Mouse (Mus musculus) midbrain, embryonic 11.5 days (tissue): ENCODE results near the gene Ifrd2. TPM values are rescaled to one million over a fixed set of nuclear protein-coding genes. Genes with fewer than 3 reads are reported as not detected.

Experiments
- ATAC-seq: fragments of 200-750 bp; cut with Nextera tagmentation; 2 replicates; pipeline ENCODE4 v1.8.0; 2017; ENCODE audit warnings: moderate TSS enrichment, moderate library complexity; ENCODE audit not compliant: low FRiP score
- DNase-seq: peaks from one replicate; pipeline ENCODE4 v3.0.0; 2015; ENCODE audit warnings: low spot score; ENCODE audit errors: missing footprints
- H3K27ac ChIP-seq: fragments of 300-500 bp; sonication (generic); 2 replicates; pipeline ENCODE4 v1.5.1; 2014; ENCODE audit warnings: low read depth, low read length
- H3K27me3 ChIP-seq: fragments of 300-500 bp; sonication (generic); 2 replicates; pipeline ENCODE4 v1.6.1; 2014; ENCODE audit warnings: mild to moderate bottlenecking, low read length, moderate library complexity, mixed read lengths; ENCODE audit not compliant: control insufficient read depth, insufficient read depth
- H3K36me3 ChIP-seq: fragments of 300-500 bp; sonication (generic); 2 replicates; pipeline ENCODE4 v1.6.1; 2014; ENCODE audit warnings: mild to moderate bottlenecking, low read length, moderate library complexity, mixed read lengths; ENCODE audit not compliant: control insufficient read depth, insufficient read depth
- H3K4me1 ChIP-seq: fragments of 300-500 bp; sonication (generic); 2 replicates; pipeline ENCODE4 v1.6.1; 2014; ENCODE audit warnings: low read length; ENCODE audit not compliant: control insufficient read depth, insufficient read depth
- H3K4me2 ChIP-seq: fragments of 300-500 bp; sonication (generic); 2 replicates; pipeline ENCODE4 v1.6.1; 2014; ENCODE audit warnings: mild to moderate bottlenecking, moderate library complexity
- H3K4me3 ChIP-seq: fragments of 300-500 bp; sonication (generic); 2 replicates; pipeline ENCODE4 v1.5.1; 2014; ENCODE audit warnings: low read depth, low read length
- H3K9ac ChIP-seq: fragments of 300-500 bp; sonication (generic); 2 replicates; pipeline ENCODE4 v1.6.1; 2014; ENCODE audit warnings: low read length
- H3K9me3 ChIP-seq: fragments of 300-500 bp; sonication (generic); 2 replicates; pipeline ENCODE4 v1.6.1; 2016; ENCODE audit warnings: low read length; ENCODE audit not compliant: control insufficient read depth
- WGBS: fragments of 180-500 bp; shearing (Covaris S2); extraction: QIAGEN DNeasy Blood & Tissue Kit; methylation state at CpG from one replicate; pipeline ENCODE4 v1.1.7; 2014; 5-methylcytosine and 5-hydroxymethylcytosine counted together
- polyA plus RNA-seq: library from polyadenylated mRNA; unstranded; fragments of >200 nt; fragmentation: Nextera tagmentation; extraction: Ambion mirVana; gene quantifications from 2 replicates; pipeline ENCODE4 v1.2.1, GENCODE M21; 2014

The Ifrd2 gene
- polyA plus RNA-seq, 1 experiment from 2014 or later: 28.2 TPM

DNA sequence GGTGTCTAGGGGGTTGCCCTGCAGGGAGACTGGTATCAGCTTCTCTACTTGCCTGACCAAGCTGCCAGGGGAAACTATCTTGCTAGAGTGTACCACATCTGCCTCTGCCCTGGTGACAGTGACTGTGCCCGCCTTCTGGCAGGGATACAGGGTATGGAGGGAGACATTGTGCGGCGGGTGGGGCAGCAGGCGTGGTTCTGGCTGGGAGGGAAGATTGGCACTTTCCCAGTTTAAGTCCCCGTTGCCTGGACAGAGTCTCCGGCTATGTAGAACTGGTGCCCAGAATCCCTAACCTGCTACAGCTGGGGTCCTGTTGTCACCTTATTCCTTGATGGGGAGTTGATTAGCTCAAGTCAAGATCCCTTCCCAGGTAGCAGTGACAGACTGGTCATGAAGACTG is 45.0 kb downstream of the Ifrd2 start:
- no peak for DNase-seq
- no peak for ATAC-seq
- WGBS: 28% methylated on average over 6 of the region's 6 CpGs
- Histone ChIP-seq H3K4me1 (peaks cover 74% of the 10 kb centered on the region), H3K9ac (peak overlapping the region; percentile 85), H3K27ac (peak overlapping the region; percentile 100), H3K36me3 (no peaks in the 10 kb centered on the region; the same call in 1 of the 2 replicates), H3K9me3 (no peaks in the 10 kb centered on the region), H3K4me2 (peak overlapping the region; percentile 97), H3K4me3 (peak overlapping the region; percentile 67), H3K27me3 (no peaks in the 10 kb centered on the region)

DNA sequence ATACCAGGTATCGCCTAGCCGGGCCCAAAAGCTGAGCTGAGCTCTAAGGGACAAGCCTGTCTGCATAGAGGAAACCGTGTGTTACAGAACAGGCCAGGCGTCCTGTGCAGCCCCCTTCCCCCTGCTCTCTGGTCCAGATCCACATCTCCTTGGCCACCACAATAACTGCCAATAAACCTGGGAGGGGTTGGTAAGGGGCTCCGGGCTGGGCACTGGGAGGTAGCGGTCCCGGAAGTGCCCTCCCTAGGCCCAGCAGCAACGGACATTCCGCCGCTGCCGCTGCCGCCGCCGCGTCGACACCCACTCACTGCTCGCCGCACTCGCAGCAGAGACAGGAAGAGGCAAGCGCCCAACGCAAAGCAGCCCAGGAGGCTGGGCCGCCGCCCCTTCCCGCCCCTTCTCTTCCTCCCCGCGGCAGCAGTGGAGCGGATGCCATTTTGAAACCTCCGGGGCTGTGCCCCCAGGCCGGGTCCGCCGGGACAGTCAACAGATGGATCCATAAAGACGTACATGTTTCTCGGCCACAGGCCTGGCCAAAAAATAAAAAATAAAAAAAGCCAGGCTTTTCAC is 45.7 kb downstream of the Ifrd2 start:
- H3K27ac ChIP-seq: peak overlapping the region; percentile 100
- H3K9ac ChIP-seq: peak overlapping the region; percentile 85
- no peaks in the 10 kb centered on the region for H3K27me3 ChIP-seq
- no peaks in the 10 kb centered on the region; the same call in 1 of the 2 replicates for H3K36me3 ChIP-seq
- no peaks in the 10 kb centered on the region for H3K9me3 ChIP-seq
- 2% methylated on average over 33 of the region's 33 CpGs for WGBS
- DNase-seq (peak; percentile 96), ATAC-seq (no peak)
- peak overlapping the region; percentile 67 for H3K4me3 ChIP-seq
- H3K4me2 ChIP-seq: peak overlapping the region; percentile 97
- peaks cover 71% of the 10 kb centered on the region for H3K4me1 ChIP-seq

DNA sequence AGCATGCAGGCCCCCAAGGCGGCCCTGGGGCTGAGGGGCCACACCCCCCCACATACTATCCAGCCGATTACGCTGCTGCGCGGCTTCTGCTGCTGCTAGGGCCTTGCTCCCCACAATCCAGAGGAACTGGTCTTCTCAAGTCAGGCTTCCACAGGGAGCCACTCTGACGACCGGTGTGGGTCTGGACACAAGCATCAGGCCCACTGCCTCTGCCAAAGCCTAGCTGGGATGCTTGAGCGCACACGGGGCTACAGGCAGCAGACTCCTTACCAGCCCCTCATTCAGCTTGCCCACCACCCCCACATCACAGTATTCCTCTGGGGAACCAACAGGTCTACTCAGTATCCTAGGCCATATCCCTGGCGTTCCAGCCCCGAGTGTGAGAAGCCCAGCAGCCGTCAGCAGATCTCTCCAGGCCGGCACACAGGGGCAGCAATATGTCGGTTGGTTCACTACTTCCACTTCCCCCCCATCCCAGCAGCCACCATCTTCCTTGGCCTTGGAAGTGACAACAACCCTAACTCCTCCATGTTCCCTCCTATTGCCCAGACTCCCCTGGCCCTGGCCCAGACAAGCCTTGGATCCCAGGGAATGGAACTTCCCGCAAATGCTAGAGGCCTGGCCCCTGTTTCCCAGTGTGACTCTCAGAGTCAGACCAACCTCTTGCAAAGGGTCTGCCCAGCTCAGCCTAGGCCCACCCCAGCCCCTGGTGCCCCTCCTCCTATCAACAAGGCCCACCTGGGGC is 46.4 kb downstream of the Ifrd2 start:
- Histone ChIP-seq H3K9me3 (no peaks in the 10 kb centered on the region), H3K4me3 (peak overlapping the region; percentile 67), H3K9ac (peak overlapping the region; percentile 85), H3K36me3 (no peaks in the 10 kb centered on the region; the same call in 1 of the 2 replicates), H3K27me3 (no peaks in the 10 kb centered on the region), H3K4me1 (peaks cover 65% of the 10 kb centered on the region), H3K27ac (peak overlapping the region; percentile 100), H3K4me2 (peak overlapping the region; percentile 97)
- ATAC-seq (no peak), DNase-seq (peak; percentile 95)
- under 1% methylated on average over 15 of the region's 15 CpGs for WGBS

DNA sequence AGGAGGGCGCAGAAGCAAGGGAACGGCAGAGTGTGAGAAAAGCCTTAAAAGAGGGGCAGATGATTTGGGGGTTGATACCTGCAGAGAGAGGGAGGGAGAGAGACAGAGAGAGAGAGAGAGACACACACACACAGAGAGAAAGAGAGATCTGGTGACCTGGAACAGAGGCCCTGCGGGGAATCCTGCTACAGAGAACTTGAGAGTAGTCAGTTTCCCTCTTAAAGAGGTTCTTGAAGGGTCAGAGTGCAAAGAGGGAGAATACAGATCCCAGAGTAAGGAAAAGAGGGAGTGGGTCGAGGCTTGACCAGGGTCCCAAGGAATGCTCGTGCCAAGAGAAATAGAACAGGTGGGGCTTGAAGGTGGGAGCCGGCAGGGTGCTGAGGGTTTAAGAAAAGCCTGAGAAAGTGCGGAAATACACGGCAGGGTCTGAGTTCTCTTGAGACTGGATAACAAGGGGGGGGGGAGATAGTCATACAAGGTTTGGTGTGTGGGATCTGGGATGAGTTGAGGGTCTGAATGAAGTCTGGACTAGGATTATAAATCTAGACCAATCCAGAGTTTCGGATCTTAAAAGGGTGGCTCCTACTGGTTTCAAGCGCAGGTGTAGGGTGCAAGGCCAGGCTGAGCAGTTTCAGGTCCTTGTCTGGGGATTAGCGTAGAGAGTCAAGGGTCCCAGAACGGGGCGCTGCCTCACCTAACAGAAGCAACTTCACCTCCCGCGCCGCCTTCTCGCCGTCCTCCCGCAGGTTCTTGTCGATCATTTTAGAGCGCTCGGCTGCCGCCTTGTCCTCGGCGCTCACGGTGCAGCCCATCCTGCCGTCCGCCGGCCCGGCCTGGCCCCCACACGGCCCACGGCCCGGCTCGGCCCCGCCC is 47.2 kb downstream of the Ifrd2 start:
- Histone ChIP-seq H3K4me2 (peak overlapping the region; percentile 97), H3K9ac (peak overlapping the region; percentile 85), H3K4me3 (peak overlapping the region; percentile 67), H3K27me3 (no peaks in the 10 kb centered on the region), H3K9me3 (no peaks in the 10 kb centered on the region), H3K4me1 (peaks cover 57% of the 10 kb centered on the region), H3K27ac (peak overlapping the region; percentile 100), H3K36me3 (no peaks in the 10 kb centered on the region; the same call in 1 of the 2 replicates)
- ATAC-seq: no peak
- WGBS: under 1% methylated on average over 35 of the region's 35 CpGs
- peak; percentile 93 for DNase-seq

DNA sequence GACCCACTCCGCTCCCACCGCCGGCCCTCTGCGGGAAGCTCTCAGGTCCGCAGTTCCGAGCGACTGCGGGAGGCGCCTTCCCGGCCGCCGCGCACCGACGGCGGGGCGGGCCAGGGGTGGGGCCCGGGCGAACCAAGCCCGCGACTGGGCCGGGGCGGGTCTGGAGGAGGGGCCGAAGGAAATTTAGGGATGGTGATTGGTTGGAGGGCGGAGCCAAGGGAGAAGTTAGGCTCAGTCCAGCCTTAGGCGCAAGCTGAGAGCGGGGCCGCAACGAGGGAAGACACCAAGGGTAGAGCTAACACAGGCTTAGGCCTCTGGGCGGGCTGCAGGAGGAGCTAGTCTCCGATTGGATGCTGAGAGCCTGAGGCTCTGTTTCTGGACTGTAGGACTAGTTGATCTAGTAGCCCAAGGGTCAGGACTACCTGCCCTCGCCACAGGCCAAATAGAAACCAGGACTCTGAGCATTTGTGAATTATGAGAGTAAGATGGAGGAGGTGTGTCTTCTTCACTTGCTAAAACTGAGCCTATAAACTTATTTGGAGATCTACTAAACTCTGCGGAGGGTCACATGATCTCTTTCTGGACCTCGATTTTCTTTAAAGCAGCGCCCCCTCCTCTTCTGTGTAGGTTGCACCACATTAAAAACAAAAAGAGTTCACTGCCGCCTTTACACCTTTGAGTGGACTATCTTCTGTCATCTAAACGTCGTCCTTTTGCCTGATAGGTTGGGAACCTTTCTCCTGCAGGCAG is 48.0 kb downstream of the Ifrd2 start, which contains the start of gene Gnai2:
Gene Gnai2, minus strand, starts transcription at position 89 of the 750 bp plus-strand sequence.
- 3% methylated on average over 38 of the region's 38 CpGs for WGBS
- Histone ChIP-seq H3K4me3 (peak within 1 kb of the TSS; percentile 67), H3K36me3 (no peaks in the 10 kb centered on the region), H3K9ac (peak within 1 kb of the TSS; percentile 85), H3K27ac (peak within 1 kb of the TSS; percentile 100), H3K4me2 (peak within 1 kb of the TSS; percentile 97), H3K4me1 (peaks cover 52% of the 10 kb centered on the region), H3K9me3 (no peaks in the 10 kb centered on the region), H3K27me3 (no peaks in the 10 kb centered on the region)
- DNase-seq: peak; percentile 98
- peak; percentile 86 for ATAC-seq

DNA sequence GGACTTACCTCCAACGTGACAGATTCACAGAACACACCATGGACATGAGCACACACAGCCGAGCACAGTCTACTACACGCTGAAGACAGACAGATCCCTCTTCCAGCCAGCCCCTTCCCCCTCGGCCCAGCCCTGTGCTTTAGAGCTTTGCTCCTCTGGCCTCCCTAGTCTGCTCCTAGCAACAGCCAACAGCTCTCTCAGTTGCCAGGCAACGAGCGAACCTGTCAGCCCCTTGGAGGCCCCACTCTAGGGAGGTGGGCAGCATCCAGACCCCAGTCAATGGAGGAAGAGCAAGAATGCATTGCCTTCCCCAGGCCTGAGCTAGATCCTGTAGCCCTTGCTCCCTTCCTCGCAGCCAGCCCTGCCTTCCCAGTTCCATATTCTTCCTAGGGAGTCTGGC is 49.6 kb downstream of the Ifrd2 start:
- DNase-seq (peak; percentile 97), ATAC-seq (peak; percentile 76)
- Histone ChIP-seq H3K27ac (peak overlapping the region; percentile 92), H3K27me3 (no peaks in the 10 kb centered on the region), H3K9ac (peak overlapping the region; percentile 37), H3K36me3 (no peaks in the 10 kb centered on the region), H3K4me2 (peak overlapping the region; percentile 38), H3K9me3 (no peaks in the 10 kb centered on the region), H3K4me3 (0 out of 2 replicates have a peak overlapping the region, but pooled peaks have one; percentile 0), H3K4me1 (peaks cover 45% of the 10 kb centered on the region)
- WGBS: 9% methylated on average over 7 of the region's 7 CpGs

DNA sequence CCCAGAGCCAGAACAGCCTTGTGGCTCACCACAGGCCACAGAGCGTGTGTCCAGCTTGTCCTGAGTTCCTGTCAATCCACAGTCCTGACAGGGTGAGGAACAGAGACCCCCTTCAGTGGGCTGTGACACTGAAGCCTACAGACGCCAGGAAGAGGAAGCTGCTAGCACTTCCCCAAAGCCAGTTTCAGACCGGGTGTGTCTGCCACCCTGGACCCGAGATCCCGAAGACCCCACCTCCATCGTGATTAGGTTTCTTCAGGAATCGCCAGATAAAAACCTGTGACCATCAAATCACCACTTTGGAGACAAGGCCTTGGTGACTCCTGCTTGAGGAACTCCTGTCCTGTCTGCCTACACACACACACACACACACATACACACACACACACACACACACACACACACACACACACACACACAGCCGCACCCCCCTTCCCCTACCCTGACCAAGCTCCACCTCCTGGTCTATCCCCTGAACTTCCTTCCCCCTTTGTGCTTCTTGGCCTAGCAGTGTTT is 52.9 kb downstream of the Ifrd2 start:
- Histone ChIP-seq H3K4me1 (peaks cover 42% of the 10 kb centered on the region), H3K4me3 (no peak overlapping the region), H3K4me2 (no peak overlapping the region), H3K36me3 (no peaks in the 10 kb centered on the region), H3K27me3 (no peaks in the 10 kb centered on the region), H3K9me3 (no peaks in the 10 kb centered on the region), H3K27ac (peak overlapping the region; percentile 51), H3K9ac (peak overlapping the region; percentile 31; the same call in 1 of the 2 replicates)
- DNase-seq: no peak
- ATAC-seq: no peak
- 29% methylated on average over 8 of the region's 8 CpGs for WGBS

DNA sequence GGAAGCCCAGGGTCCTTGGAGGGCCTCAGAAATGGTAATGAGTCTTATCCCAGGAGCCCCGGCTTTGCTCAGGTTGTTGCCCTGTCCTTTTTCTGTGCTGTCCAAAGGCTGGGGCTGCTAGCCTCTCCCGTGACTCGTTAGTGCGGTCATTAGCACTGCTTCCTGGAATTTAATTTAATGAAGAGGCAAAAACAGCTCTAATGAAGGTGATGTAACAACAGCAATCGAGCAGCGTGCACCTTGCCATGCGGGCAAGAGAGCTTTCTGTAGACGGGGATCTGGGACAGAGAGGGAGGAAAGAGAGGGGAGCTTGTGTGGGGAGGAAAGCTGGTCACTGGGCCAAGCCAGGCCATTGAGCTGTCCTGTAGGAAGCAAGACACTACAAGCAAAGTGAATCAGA is 54.2 kb downstream of the Ifrd2 start:
- DNase-seq (no peak), ATAC-seq (no peak)
- Histone ChIP-seq H3K4me2 (no peak overlapping the region), H3K9me3 (no peaks in the 10 kb centered on the region), H3K4me1 (peaks cover 36% of the 10 kb centered on the region), H3K9ac (no peak overlapping the region), H3K27ac (no peak overlapping the region), H3K4me3 (no peak overlapping the region), H3K36me3 (no peaks in the 10 kb centered on the region), H3K27me3 (no peaks in the 10 kb centered on the region)
- WGBS: 42% methylated on average over 8 of the region's 8 CpGs
